Mouse (Mus musculus) olfactory bulb, adult 2 months (tissue): ENCODE measurements around the gene Itgb8.

Experiments used
- CTCF ChIP-seq: fragments of 200-500 bp; IDR thresholded peaks from 2 replicates; pipeline ENCODE4 v1.5.1; 2012; ENCODE audit warnings: low read depth, mild to moderate bottlenecking, low read length, moderate library complexity; ENCODE audit not compliant: insufficient read depth
- POLR2A ChIP-seq: fragments of 200-500 bp; IDR thresholded peaks from 2 replicates; pipeline ENCODE4 v1.6.1; 2012; ENCODE audit warnings: mild to moderate bottlenecking, low read depth, low read length, moderate library complexity; ENCODE audit not compliant: insufficient read depth

DNA sequence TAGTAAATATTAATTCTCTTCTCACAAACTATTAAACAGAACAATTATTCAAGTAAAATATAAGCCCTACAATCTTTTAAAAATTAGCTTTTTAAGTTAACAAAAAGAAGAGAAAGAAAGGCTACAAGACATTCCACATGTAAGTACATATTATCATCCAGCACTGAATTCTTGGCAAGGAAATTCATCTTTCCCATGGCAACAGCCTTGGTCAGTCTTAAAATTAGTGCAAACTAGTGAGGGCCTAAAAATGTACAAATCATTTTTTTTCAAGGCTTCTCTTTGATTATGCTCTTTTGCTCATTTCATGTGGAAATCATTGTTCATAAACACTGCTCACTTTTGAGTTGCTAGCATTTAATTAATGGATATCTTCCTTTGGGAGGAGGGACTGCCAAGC lies 77.8 kb downstream of the Itgb8 start:
- TF ChIP-seq CTCF (no peak), POLR2A (no peak)
